Mouse (Mus musculus) neural tube, embryonic 12.5 days (tissue): Measurements from ENCODE around the gene Usp35. TPM values are rescaled to one million over a fixed set of nuclear protein-coding genes. Genes with fewer than 3 reads are reported as not detected.

ENCODE experiments used
- ATAC-seq: fragments of 200-750 bp; cut with Nextera tagmentation; 2 replicates; pipeline ENCODE4 v1.8.0; 2017; ENCODE audit warnings: low read depth, mild to moderate bottlenecking, moderate TSS enrichment, moderate library complexity; ENCODE audit not compliant: low FRiP score
- H3K27ac ChIP-seq: fragments of 300-500 bp; sonication (generic); 2 replicates; pipeline ENCODE4 v1.5.1; 2016
- H3K27me3 ChIP-seq: fragments of 300-500 bp; sonication (generic); replicated peaks from 2 replicates; pipeline ENCODE4 v1.6.1; 2016; ENCODE audit warnings: mild to moderate bottlenecking
- H3K36me3 ChIP-seq: fragments of 300-500 bp; sonication (generic); 2 replicates; pipeline ENCODE4 v1.6.1; 2016; ENCODE audit warnings: mild to moderate bottlenecking
- H3K4me1 ChIP-seq: fragments of 300-500 bp; sonication (generic); 2 replicates; pipeline ENCODE4 v1.6.1; 2016
- H3K4me2 ChIP-seq: fragments of 300-500 bp; sonication (generic); replicated peaks from 2 replicates; pipeline ENCODE4 v1.6.1; 2016; ENCODE audit warnings: mild to moderate bottlenecking
- H3K4me3 ChIP-seq: fragments of 300-500 bp; sonication (generic); 2 replicates; pipeline ENCODE4 v1.5.1; 2016
- H3K9ac ChIP-seq: fragments of 300-500 bp; sonication (generic); 2 replicates; pipeline ENCODE4 v1.6.1; 2016; ENCODE audit warnings: mild to moderate bottlenecking
- H3K9me3 ChIP-seq: fragments of 300-500 bp; sonication (generic); 2 replicates; pipeline ENCODE4 v1.6.1; 2016; ENCODE audit warnings: mild to moderate bottlenecking
- WGBS: fragments of 180-500 bp; shearing (Covaris S2); methylation state at CpG from one replicate; pipeline ENCODE4 v1.1.7; 2016; 5-methylcytosine and 5-hydroxymethylcytosine counted together
- polyA plus RNA-seq: library from polyadenylated mRNA; unstranded; fragments of >200 nt; fragmentation: Nextera tagmentation; extraction: Ambion mirVana; gene quantifications from 2 replicates; pipeline ENCODE4 v1.2.1, GENCODE M21; 2016

Gene Usp35
- polyA plus RNA-seq, 1 experiment from 2014 or later, result 4.9 TPM

DNA sequence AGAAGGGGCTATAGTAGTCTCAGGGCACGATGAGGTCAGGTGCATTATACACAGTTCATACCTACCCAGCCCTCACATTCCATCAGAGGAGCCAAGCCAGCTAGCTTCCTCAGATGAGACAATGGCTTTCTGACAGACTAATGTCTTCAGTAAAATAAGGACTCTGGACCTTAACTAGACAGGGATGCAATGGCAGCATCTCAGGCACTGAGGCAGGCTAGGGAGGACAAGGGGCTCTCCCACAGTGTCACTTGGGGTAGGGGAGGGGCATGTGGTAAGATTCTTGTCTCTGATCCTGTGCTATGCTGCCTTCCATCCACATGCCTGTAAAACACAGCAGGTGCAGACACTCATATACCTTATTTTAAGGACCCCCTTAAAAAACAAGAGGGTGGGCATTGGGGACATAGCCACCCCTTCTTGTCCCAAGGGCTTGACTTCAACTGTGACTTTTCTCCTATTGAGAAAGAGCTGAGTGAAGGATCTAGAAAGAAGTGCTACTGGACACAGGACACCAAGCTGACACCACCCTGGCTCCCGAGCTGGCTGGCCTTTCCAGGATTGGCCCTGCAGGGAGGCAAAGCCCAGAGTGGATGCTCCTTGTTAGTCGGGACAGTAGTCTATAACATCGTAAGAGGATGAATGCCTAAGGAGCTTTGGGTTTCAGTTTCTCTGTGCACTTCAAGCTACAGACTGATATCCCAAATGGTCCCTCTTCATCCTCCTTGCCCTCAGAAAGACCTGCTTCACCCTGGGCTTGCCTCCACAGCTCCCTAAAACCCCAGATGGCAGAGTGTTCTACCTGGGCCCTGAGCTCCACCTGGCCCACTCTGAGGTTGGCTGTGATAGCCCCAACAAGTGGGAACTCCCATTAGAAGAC is 22.1 kb downstream of the Usp35 start:
- WGBS, result 85% methylated on average over 4 of the region's 4 CpGs
- H3K9ac ChIP-seq, result no peak overlapping the region
- H3K4me3 ChIP-seq, result no peak overlapping the region
- no peaks in the 10 kb centered on the region for H3K27me3 ChIP-seq
- peaks cover 86% of the 10 kb centered on the region for H3K36me3 ChIP-seq
- H3K4me1 ChIP-seq, result no peaks in the 10 kb centered on the region
- no peak overlapping the region for H3K27ac ChIP-seq
- no peaks in the 10 kb centered on the region for H3K9me3 ChIP-seq
- no peak for ATAC-seq
- H3K4me2 ChIP-seq, result no peak overlapping the region

DNA sequence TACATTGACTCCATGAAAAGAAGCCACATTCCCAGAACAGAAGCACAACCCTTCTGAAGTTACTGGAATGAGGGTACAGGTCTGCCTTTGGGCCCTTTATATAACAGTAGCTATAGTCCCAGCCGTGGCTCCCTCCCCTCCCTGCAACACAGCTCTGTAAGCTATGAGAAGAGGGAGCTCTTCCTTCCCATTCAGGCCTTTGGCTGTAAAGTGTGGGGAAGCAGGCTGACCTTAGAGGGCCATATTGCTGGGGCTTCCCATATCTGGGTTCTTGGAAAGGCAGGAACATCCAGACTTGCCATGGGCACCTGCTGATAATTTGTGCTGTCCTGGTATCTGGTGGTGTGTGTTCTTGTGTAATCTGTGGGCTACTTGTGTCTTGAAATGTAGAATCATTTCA is 24.3 kb downstream of the Usp35 start:
- H3K4me1 ChIP-seq, result no peaks in the 10 kb centered on the region
- H3K27me3 ChIP-seq, result no peaks in the 10 kb centered on the region
- H3K36me3 ChIP-seq, result peaks cover 85% of the 10 kb centered on the region
- no peak overlapping the region for H3K4me2 ChIP-seq
- ATAC-seq, result no peak
- H3K27ac ChIP-seq, result no peak overlapping the region
- H3K9ac ChIP-seq, result no peak overlapping the region
- 62% methylated on average over 1 of the region's 1 CpGs for WGBS
- no peak overlapping the region for H3K4me3 ChIP-seq
- no peaks in the 10 kb centered on the region for H3K9me3 ChIP-seq

DNA sequence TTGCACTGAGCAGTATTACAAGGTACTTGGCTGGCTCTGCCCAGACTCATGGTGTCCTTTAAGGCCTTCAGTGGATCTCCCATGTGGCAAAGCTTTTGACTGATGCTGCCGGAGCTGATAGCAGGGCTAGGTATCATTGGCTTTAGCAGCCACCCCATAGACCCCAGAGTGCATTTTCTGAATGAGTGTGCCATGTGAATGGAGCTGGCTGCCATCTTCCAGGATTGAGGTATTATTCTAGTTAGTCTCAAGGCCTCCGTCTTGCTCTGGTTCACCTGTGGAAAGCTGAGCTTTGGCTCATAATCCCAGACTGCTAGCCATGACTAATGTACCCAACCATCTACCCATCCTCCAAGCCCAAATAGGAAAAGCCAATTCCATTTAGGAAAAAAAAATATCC is 25.0 kb downstream of the Usp35 start:
- no peaks in the 10 kb centered on the region for H3K4me1 ChIP-seq
- no peak for ATAC-seq
- H3K27ac ChIP-seq, result no peak overlapping the region
- no peaks in the 10 kb centered on the region for H3K27me3 ChIP-seq
- no peaks in the 10 kb centered on the region for H3K9me3 ChIP-seq
- H3K4me2 ChIP-seq, result no peak overlapping the region
- no peak overlapping the region for H3K4me3 ChIP-seq
- 100% methylated on average over 2 of the region's 2 CpGs for WGBS
- H3K9ac ChIP-seq, result no peak overlapping the region
- H3K36me3 ChIP-seq, result peaks cover 78% of the 10 kb centered on the region

DNA sequence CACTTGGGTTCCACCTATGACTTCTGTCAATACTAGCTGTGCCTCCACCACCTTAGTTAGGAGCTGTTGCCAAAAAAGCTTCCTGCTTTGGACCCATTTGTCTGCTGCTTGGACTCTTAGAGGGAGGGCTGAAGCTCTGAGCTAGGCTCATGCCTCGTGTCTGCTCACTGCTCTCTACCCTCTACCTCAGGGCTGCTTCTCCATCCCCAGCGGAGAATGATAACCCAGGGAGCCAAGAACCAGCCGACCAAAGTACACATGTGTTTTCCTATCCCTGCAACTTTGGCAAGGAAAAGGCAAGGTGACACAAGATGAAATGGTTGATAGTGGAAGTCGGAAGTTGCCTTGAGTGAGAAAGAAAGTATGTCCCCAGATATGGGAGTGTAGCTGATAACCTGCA is 26.6 kb downstream of the Usp35 start:
- 92% methylated on average over 4 of the region's 4 CpGs for WGBS
- H3K36me3 ChIP-seq, result peaks cover 68% of the 10 kb centered on the region
- no peak for ATAC-seq
- H3K9me3 ChIP-seq, result no peaks in the 10 kb centered on the region
- H3K27me3 ChIP-seq, result no peaks in the 10 kb centered on the region
- no peak overlapping the region for H3K4me3 ChIP-seq
- no peak overlapping the region for H3K27ac ChIP-seq
- H3K4me2 ChIP-seq, result no peak overlapping the region
- H3K9ac ChIP-seq, result no peak overlapping the region
- H3K4me1 ChIP-seq, result no peaks in the 10 kb centered on the region

DNA sequence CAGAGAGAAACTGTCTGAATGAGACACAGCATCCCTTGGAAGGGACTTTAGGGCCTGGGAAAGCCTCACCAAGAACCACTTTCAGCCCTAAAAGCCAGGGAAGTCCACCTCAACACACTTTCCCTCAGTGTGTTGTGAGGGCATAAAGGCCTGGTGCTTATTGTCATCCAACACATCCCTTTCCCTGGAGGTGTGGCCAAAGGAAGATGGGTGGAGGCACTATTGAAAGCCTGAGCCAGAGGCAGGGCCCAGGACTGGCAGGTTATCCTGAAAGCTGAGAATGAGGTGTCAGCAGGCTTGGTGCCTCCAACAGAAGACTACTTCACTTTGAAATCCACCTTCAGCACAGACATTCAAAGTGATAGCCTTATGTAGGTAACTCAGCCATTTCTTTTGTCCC is 27.3 kb downstream of the Usp35 start:
- no peak for ATAC-seq
- Histone ChIP-seq H3K4me2 (no peak overlapping the region), H3K36me3 (peaks cover 61% of the 10 kb centered on the region)

DNA sequence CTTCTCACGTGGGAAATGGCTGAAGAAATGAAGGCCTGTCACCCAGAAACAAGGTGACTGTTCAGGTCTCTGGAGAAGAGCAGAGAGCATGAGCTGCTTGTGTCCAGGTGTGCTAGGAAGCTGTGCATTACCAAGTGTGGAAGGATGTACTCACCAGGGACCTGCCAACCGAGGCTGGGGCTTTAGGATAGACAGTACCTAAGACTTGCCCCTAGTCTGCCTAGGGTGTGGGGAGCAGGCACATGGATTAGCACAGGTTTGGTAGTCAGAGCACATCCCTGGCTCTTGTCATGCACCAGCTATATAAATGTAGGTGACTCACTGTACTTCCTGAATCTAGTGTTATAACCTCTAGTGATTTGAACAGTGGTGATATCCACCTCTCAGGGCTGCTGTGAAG is 28.2 kb downstream of the Usp35 start:
- H3K27me3 ChIP-seq, result no peaks in the 10 kb centered on the region
- H3K4me1 ChIP-seq, result no peaks in the 10 kb centered on the region
- no peaks in the 10 kb centered on the region for H3K9me3 ChIP-seq
- no peak overlapping the region for H3K9ac ChIP-seq
- 84% methylated on average over 2 of the region's 2 CpGs for WGBS
- H3K4me3 ChIP-seq, result no peak overlapping the region
- no peak overlapping the region for H3K27ac ChIP-seq
- H3K4me2 ChIP-seq, result no peak overlapping the region
- ATAC-seq, result no peak
- H3K36me3 ChIP-seq, result peaks cover 55% of the 10 kb centered on the region

More for the DNA sequence above, 27.3 kb downstream of the Usp35 start:
- Histone ChIP-seq H3K4me1 (no peaks in the 10 kb centered on the region), H3K9me3 (no peaks in the 10 kb centered on the region), H3K27ac (no peak overlapping the region), H3K4me3 (no peak overlapping the region), H3K27me3 (no peaks in the 10 kb centered on the region), H3K9ac (no peak overlapping the region)

DNA sequence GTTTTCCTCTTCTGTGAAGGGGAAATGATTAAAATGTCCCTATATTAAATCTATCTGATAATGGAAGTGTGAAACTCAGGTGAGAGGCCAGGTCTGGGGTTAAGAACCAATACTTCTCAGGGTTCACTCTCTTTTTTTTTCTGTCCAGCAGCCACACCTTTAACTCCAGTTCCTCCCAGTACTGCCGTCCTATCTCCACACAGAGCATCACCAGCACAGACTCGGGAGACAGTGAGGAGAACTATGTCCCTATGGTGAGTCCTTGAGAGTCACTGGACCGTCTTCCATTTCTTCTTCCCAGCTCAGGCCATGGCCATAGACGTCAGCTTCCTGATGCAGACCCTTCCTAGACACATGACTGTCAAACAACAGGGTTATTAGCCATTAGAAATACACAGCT is 28.9 kb downstream of the Usp35 start:
- no peak for ATAC-seq
- WGBS, result 78% methylated on average over 4 of the region's 4 CpGs

DNA sequence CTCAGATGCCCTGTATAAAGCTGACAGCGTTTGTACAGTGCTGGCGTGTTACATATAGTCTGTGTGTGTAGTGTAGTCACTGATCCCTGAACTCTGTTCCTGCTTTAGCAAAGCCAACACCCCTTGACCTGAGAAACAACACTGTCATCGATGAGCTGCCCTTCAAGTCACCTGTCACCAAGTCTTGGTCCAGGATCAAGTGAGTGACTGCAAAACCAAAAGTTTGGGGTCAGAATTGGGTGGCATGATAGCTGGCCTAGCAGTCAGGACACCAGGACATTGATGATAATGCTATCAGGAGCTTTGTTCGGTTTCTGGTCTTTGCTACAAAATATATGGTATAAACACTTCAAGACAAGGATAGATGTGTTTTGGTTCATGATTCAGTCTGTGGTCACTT is 29.6 kb downstream of the Usp35 start:
- Histone ChIP-seq H3K27ac (no peak overlapping the region), H3K36me3 (peaks cover 44% of the 10 kb centered on the region), H3K4me2 (no peak overlapping the region), H3K9ac (no peak overlapping the region), H3K9me3 (no peaks in the 10 kb centered on the region), H3K27me3 (no peaks in the 10 kb centered on the region), H3K4me1 (no peaks in the 10 kb centered on the region), H3K4me3 (no peak overlapping the region)
- no peak for ATAC-seq
- 90% methylated on average over 4 of the region's 4 CpGs for WGBS

More for the DNA sequence above, 28.9 kb downstream of the Usp35 start:
- no peak overlapping the region for H3K27ac ChIP-seq
- no peaks in the 10 kb centered on the region for H3K27me3 ChIP-seq
- H3K36me3 ChIP-seq, result peaks cover 49% of the 10 kb centered on the region
- H3K9me3 ChIP-seq, result no peaks in the 10 kb centered on the region
- no peak overlapping the region for H3K4me3 ChIP-seq
- no peak overlapping the region for H3K9ac ChIP-seq
- no peaks in the 10 kb centered on the region for H3K4me1 ChIP-seq
- no peak overlapping the region for H3K4me2 ChIP-seq

DNA sequence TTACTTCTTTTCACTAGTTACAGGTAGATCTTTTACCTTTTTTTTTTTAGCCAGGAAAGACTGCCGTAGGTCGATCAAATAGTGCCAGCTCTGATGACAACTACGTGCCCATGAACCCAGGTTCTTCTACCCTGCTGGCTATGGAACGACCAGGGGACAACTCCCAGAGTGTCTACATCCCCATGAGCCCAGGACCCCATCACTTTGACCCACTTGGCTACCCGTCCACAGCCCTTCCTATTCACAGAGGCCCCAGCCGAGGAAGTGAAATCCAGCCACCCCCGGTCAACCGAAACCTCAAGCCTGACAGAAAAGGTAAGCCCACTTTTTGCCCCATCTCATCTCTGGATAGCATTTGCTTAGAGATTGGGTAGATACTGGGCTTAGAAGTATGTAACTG is 30.5 kb downstream of the Usp35 start:
- no peak overlapping the region for H3K4me3 ChIP-seq
- no peaks in the 10 kb centered on the region for H3K4me1 ChIP-seq
- no peak overlapping the region for H3K9ac ChIP-seq
- peaks cover 38% of the 10 kb centered on the region for H3K36me3 ChIP-seq
- ATAC-seq, result no peak
- no peaks in the 10 kb centered on the region for H3K27me3 ChIP-seq
- 89% methylated on average over 8 of the region's 8 CpGs for WGBS
- H3K4me2 ChIP-seq, result no peak overlapping the region
- H3K27ac ChIP-seq, result no peak overlapping the region
- no peaks in the 10 kb centered on the region for H3K9me3 ChIP-seq

DNA sequence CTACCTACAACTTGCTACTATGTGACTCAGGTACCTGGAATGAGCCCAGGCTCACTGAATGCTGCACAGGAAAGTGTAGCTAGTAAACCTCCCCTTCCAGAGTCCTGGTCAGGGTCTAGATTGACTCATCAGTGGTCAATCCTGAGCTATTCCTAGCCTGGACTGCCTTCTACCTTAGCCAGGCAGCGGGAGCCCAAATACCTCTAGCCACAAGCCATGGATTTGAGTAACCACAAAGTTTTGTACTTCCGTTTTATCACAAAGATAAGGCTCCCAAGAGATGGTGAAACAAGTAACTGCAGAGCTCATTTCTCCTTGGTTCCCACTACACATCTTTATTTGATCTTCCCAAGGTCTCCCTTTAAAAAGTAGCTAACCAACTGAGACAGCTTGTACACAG is 30.9 kb downstream of the Usp35 start:
- no peak overlapping the region for H3K9ac ChIP-seq
- H3K27ac ChIP-seq, result no peak overlapping the region
- no peaks in the 10 kb centered on the region for H3K27me3 ChIP-seq
- no peak overlapping the region for H3K4me3 ChIP-seq
- H3K4me2 ChIP-seq, result no peak overlapping the region
- no peak for ATAC-seq
- no peaks in the 10 kb centered on the region for H3K9me3 ChIP-seq
- 94% methylated on average over 2 of the region's 2 CpGs for WGBS
- H3K4me1 ChIP-seq, result no peaks in the 10 kb centered on the region
- H3K36me3 ChIP-seq, result peaks cover 34% of the 10 kb centered on the region

DNA sequence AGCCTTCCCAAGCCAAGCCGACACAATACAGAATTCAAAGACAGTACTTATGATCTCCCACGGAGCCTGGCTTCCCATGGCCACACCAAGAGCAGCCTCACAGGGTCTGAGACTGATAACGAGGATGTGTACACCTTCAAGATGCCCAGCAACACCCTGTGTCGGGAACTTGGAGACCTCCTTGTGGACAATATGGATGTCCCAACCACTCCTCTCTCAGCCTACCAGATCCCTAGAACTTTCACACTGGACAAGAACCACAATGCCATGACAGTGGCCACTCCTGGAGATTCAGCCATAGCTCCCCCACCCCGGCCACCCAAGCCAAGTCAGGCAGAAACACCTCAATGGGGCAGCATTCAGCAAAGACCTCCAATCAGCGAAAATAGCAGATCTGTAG is 32.9 kb downstream of the Usp35 start:
- Histone ChIP-seq H3K4me1 (no peaks in the 10 kb centered on the region), H3K4me3 (no peak overlapping the region), H3K9me3 (no peaks in the 10 kb centered on the region), H3K36me3 (peaks cover 14% of the 10 kb centered on the region), H3K27ac (no peak overlapping the region), H3K4me2 (no peak overlapping the region), H3K27me3 (no peaks in the 10 kb centered on the region), H3K9ac (no peak overlapping the region)
- no peak for ATAC-seq
- 88% methylated on average over 6 of the region's 6 CpGs for WGBS

DNA sequence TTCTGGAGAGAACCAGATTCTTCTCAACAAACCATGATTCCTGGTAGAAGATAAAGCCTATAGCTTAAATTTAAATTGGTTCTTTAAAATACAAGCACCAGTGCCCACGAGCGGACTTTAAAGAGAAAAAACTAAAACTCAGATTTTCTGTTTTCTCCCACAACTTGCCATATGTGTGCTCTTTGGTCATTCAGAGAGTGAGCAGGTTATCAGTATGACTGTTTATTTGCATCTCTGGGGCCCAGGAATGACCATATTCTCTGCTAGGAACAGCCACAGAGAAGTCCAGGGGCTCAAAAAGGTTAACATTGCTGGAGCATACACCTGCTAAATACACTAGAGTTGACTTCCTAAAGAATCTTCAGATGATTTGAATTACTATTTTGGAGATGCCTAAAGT is 33.5 kb downstream of the Usp35 start:
- H3K4me2 ChIP-seq, result no peak overlapping the region
- WGBS, result 91% methylated on average over 2 of the region's 2 CpGs
- H3K4me3 ChIP-seq, result no peak overlapping the region
- no peaks in the 10 kb centered on the region for H3K27me3 ChIP-seq
- ATAC-seq, result no peak
- H3K9ac ChIP-seq, result no peak overlapping the region
- no peak overlapping the region for H3K27ac ChIP-seq
- H3K36me3 ChIP-seq, result 0 out of 2 replicates have a peak, but pooled peaks cover 9% of the 10 kb centered on the region
- no peaks in the 10 kb centered on the region for H3K4me1 ChIP-seq
- H3K9me3 ChIP-seq, result no peaks in the 10 kb centered on the region

DNA sequence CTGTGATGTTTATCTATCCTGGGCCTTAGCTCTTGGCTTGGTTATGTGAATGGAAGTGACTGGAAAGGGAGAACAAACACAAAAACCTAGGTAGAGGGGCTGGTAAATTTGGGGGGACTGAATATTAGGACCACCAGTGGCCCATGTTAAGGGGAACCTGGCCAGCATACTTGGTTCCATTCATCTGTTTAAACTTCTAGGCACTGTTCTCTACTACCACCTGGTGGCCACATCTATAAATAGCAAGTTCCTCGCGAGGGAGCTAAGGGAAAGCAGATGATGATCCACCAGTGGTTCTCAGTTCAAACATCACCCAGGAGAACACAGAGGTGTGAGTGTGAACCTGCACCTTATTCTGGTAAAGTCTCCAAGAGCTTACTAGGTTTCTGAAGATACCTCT is 34.4 kb downstream of the Usp35 start:
- no peaks in the 10 kb centered on the region for H3K9me3 ChIP-seq
- no peak for ATAC-seq
- H3K9ac ChIP-seq, result no peak overlapping the region
- H3K4me1 ChIP-seq, result no peaks in the 10 kb centered on the region
- no peaks in the 10 kb centered on the region for H3K27me3 ChIP-seq
- no peak overlapping the region for H3K4me3 ChIP-seq
- H3K4me2 ChIP-seq, result no peak overlapping the region
- no peak overlapping the region for H3K27ac ChIP-seq
- H3K36me3 ChIP-seq, result 0 out of 2 replicates have a peak, but pooled peaks cover 9% of the 10 kb centered on the region
- 0% methylated on average over 2 of the region's 2 CpGs for WGBS
